Mouse (Mus musculus) kidney, embryonic 14.5 days (tissue): ENCODE data around the gene Atp13a3. TPM values are rescaled to one million over a fixed set of nuclear protein-coding genes. Genes with fewer than 3 reads are reported as not detected.

ENCODE experiments used
- ATAC-seq: fragments of 200-750 bp; cut with Nextera tagmentation; 2 replicates; pipeline ENCODE4 v1.8.0; 2017; ENCODE audit warnings: moderate number of reproducible peaks, mild to moderate bottlenecking, moderate TSS enrichment, moderate library complexity; ENCODE audit not compliant: low FRiP score, low TSS enrichment
- H3K27ac ChIP-seq: fragments of 300-500 bp; sonication (generic); 2 replicates; pipeline ENCODE4 v1.5.1; 2014; ENCODE audit warnings: low read depth, mild to moderate bottlenecking, low read length, moderate library complexity, mixed read lengths
- H3K27me3 ChIP-seq: fragments of 300-500 bp; sonication (generic); 2 replicates; pipeline ENCODE4 v1.6.1; 2014; ENCODE audit warnings: mild to moderate bottlenecking, low read length; ENCODE audit not compliant: control insufficient read depth, insufficient read depth
- H3K36me3 ChIP-seq: fragments of 300-500 bp; sonication (generic); 2 replicates; pipeline ENCODE4 v1.6.1; 2014; ENCODE audit warnings: low read length, mixed read lengths; ENCODE audit not compliant: control insufficient read depth, insufficient read depth
- H3K4me1 ChIP-seq: fragments of 300-500 bp; sonication (generic); 2 replicates; pipeline ENCODE4 v1.6.1; 2014; ENCODE audit warnings: low read length, mixed read lengths; ENCODE audit not compliant: control insufficient read depth, insufficient read depth
- H3K4me2 ChIP-seq: fragments of 300-500 bp; sonication (generic); replicated peaks from 2 replicates; pipeline ENCODE4 v1.6.1; 2014; ENCODE audit warnings: low read depth, mild to moderate bottlenecking, low read length
- H3K4me3 ChIP-seq: fragments of 300-500 bp; sonication (generic); 2 replicates; pipeline ENCODE4 v1.5.1; 2014; ENCODE audit warnings: mild to moderate bottlenecking, low read length
- H3K9ac ChIP-seq: fragments of 300-500 bp; sonication (generic); 2 replicates; pipeline ENCODE4 v1.6.1; 2014; ENCODE audit warnings: low read depth, mild to moderate bottlenecking, low read length, moderate library complexity
- H3K9me3 ChIP-seq: fragments of 300-500 bp; sonication (generic); 2 replicates; pipeline ENCODE4 v1.6.1; 2016; ENCODE audit warnings: low read length; ENCODE audit not compliant: control insufficient read depth
- WGBS: fragments of 180-500 bp; shearing (Covaris S2); extraction: QIAGEN DNeasy Blood & Tissue Kit; methylation state at CpG from one replicate; pipeline ENCODE4 v1.1.7; 2014; 5-methylcytosine and 5-hydroxymethylcytosine counted together
- polyA plus RNA-seq: library from polyadenylated mRNA; unstranded; fragments of >200 nt; fragmentation: Nextera tagmentation; extraction: Ambion mirVana; gene quantifications from 2 replicates; pipeline ENCODE4 v1.2.1, GENCODE M21; 2014

Gene Atp13a3
- polyA plus RNA-seq, 1 experiment from 2014 or later = 20.2 TPM

DNA sequence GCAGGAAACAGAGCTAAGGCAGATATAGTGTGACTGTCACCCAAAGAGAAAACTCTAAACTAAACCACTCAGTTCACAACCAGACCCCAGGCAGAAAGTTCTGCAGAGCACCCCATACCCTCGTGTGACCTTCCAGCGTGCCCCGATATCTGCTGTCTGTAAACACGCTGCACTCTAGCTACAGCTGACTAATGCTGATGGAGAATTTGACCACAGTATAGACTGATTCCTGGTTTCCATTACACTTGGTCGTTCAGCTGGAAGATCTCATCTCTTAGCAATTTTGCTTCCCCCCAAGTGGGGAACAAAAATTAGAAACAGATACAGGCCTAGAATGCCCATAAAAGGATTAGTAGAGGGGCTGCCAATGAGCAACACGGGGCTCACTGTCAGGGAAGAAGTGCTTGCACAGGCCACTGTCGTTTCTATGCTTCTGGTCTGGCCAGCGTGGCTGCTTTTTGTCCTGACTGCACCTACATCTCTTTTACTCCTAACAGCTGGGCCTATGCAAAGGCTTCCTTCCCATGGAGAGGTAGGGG lies 134.5 kb downstream of the Atp13a3 start:
- Histone ChIP-seq H3K4me1 (no peaks in the 10 kb centered on the region), H3K4me3 (no peak overlapping the region), H3K9me3 (no peaks in the 10 kb centered on the region), H3K4me2 (no peak overlapping the region), H3K27me3 (no peaks in the 10 kb centered on the region), H3K9ac (no peak overlapping the region), H3K27ac (no peak overlapping the region), H3K36me3 (no peaks in the 10 kb centered on the region)
- 67% methylated on average over 8 of the region's 8 CpGs for WGBS
- no peak for ATAC-seq

DNA sequence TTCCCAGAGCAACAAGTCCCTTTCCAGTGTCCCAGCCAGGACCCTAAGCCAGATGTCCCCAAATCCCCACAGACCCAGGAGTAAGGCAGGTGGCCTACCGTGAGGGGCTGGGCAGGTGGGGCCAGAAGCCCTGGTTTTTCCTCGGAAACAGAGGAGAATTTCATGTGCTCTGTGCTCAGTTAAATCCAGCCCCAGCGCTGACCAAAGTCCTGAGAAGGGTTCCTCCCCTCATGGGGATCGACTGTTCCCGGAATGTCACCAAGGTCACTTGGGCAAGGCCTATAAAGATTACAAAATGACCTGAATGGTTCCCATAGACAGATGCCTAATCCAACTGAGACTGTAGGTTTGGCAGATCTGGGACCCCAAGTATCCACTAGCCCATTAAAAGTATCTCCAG lies 138.4 kb downstream of the Atp13a3 start, which contains the start of gene Cpn2:
Gene Cpn2, minus strand, starts transcription at position 141 of the 400 bp plus-strand sequence.
- Histone ChIP-seq H3K4me2 (no peak within 1 kb of the TSS), H3K36me3 (no peaks in the 10 kb centered on the region), H3K4me3 (no peak within 1 kb of the TSS), H3K9ac (no peak within 1 kb of the TSS), H3K27ac (no peak within 1 kb of the TSS), H3K27me3 (no peaks in the 10 kb centered on the region), H3K4me1 (no peaks in the 10 kb centered on the region), H3K9me3 (no peaks in the 10 kb centered on the region)
- ATAC-seq = no peak
- 72% methylated on average over 5 of the region's 5 CpGs for WGBS

DNA sequence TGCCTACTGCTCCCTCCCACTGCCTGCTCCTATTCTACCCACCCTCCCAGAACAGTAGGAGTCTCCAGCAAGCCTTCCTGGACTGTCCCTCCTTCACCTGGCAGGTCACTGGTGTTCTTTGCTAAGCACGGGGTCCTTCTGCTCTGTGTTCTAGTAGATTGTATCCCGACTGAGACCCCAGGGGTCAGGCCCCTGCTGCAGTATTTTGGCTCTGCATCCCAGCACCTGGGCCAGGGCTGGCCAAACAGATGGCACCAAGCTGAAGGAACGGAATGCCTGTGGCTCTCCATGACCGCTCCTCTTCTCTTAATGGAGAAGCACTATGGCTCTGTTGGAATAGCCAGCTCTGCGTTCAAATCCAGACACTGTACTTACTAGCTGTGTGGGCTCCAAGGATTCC lies 139.2 kb downstream of the Atp13a3 start:
- no peaks in the 10 kb centered on the region for H3K36me3 ChIP-seq
- no peaks in the 10 kb centered on the region for H3K9me3 ChIP-seq
- no peak overlapping the region for H3K4me2 ChIP-seq
- no peak overlapping the region for H3K4me3 ChIP-seq
- no peak overlapping the region for H3K9ac ChIP-seq
- no peaks in the 10 kb centered on the region for H3K27me3 ChIP-seq
- H3K27ac ChIP-seq = no peak overlapping the region
- no peak for ATAC-seq
- WGBS = 88% methylated on average over 5 of the region's 5 CpGs
- H3K4me1 ChIP-seq = no peaks in the 10 kb centered on the region

DNA sequence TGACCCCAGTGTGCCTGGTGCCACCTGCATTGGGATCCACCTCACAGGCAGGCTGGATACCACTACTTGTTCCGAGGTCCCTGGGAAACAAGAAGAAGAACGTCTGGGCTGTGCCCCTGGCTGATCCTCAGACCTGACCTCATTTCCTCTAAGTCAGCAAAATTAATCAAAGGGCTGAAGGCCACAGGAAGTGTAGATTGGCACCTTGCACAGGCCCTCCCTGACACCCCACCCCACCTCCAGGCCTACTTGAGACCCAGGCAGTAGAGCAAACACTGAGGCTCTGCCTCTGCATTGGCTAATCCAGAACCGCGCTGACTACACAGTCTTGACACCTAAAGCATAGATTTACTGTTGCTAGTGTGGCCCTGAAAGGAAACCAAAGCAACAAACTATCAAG lies 140.2 kb downstream of the Atp13a3 start:
- ATAC-seq = no peak; the same call in 1 of the 2 replicates
- no peaks in the 10 kb centered on the region for H3K27me3 ChIP-seq
- WGBS = 46% methylated on average over 4 of the region's 4 CpGs
- no peaks in the 10 kb centered on the region for H3K9me3 ChIP-seq
- no peak overlapping the region for H3K27ac ChIP-seq
- no peak overlapping the region for H3K9ac ChIP-seq
- H3K4me3 ChIP-seq = no peak overlapping the region
- H3K4me2 ChIP-seq = no peak overlapping the region
- no peaks in the 10 kb centered on the region for H3K4me1 ChIP-seq
- no peaks in the 10 kb centered on the region for H3K36me3 ChIP-seq

DNA sequence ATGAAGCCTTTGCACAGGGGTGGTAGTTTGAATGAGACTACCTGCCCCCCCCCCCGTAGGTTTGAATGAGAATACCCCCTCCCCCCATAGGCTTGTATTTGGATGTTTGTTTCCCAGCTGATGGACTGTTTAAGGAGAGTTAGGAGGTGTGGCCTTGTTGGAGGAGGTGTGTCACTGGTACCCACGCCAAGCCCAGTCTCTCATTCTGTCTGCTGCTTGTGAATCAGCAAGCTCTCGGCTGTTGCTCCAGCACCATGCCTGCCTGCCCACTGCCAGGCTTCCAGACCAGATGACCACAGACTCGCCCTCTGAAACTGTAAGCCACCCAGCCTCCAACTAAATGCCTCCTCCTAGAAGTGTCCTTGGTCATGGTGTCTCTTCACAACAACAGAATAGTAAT lies 142.6 kb downstream of the Atp13a3 start:
- Histone ChIP-seq H3K36me3 (no peaks in the 10 kb centered on the region), H3K9ac (no peak overlapping the region), H3K27me3 (no peaks in the 10 kb centered on the region), H3K9me3 (no peaks in the 10 kb centered on the region), H3K4me1 (no peaks in the 10 kb centered on the region), H3K27ac (no peak overlapping the region), H3K4me2 (no peak overlapping the region), H3K4me3 (no peak overlapping the region)
- 64% methylated on average over 4 of the region's 4 CpGs for WGBS
- no peak for ATAC-seq

DNA sequence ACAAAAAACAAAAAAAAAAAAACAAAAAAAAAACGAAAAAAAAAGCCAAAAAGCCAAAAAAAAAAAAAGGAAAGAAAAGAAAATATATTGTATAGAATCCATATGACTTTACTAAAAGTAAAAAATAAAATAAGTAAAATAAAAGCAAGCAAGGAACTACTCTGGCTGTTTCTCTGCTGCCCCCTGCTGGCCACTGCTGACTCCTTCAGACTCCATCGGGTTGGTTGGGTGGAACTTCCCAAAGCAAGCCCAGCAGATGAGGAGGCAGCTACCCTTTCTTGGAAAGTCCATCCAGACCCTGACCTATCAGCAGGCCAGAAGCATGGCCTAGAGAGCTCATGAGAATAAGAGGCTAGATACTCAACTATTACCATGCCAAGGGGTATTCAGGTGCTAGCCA lies 143.1 kb downstream of the Atp13a3 start:
- no peaks in the 10 kb centered on the region for H3K36me3 ChIP-seq
- H3K4me1 ChIP-seq = no peaks in the 10 kb centered on the region
- no peak overlapping the region for H3K4me2 ChIP-seq
- WGBS = 2% methylated on average over 2 of the region's 2 CpGs
- no peak for ATAC-seq
- no peak overlapping the region for H3K9ac ChIP-seq
- no peak overlapping the region for H3K27ac ChIP-seq
- H3K9me3 ChIP-seq = no peaks in the 10 kb centered on the region
- no peaks in the 10 kb centered on the region for H3K27me3 ChIP-seq
- no peak overlapping the region for H3K4me3 ChIP-seq

Other genes with a start within 250 kb of the Atp13a3 start
- not detected in 2 replicates for gene Cpn2, start 138.5 kb downstream of the Atp13a3 start, polyA plus RNA-seq
- 0.76 and 1.1 TPM in 2 replicates for gene Lrrc15, start 122.7 kb downstream of the Atp13a3 start, polyA plus RNA-seq
- 0.55 and 0.64 TPM in 2 replicates for gene Gp5, start 95.2 kb downstream of the Atp13a3 start, polyA plus RNA-seq
- gene Tmem44, start 144.9 kb upstream of the Atp13a3 start, polyA plus RNA-seq = 14.1 and 15.1 TPM in 2 replicates
- gene Lsg1, start 181.6 kb upstream of the Atp13a3 start, polyA plus RNA-seq = 56.8 and 74.8 TPM in 2 replicates
- 7.2 and 9.2 TPM in 2 replicates for gene Fam43a, start 193.7 kb upstream of the Atp13a3 start, polyA plus RNA-seq